Mouse (Mus musculus): ENCODE measurements around the gene Mcub. TPM values are rescaled to one million over a fixed set of nuclear protein-coding genes. Genes with fewer than 3 reads are reported as not detected.

Gene Mcub
- total and polyA plus RNA-seq, 3 experiments: 2.9 to 3.8 (median 3.7) TPM

- in situ Hi-C loops (cut with MboI; ENCODE audit: low pct_ligation_motif_present, low pct_unique_long_range_greater_than_20kb, low sequenced_read_pairs): loop anchor here (25.0 kb wide), 1 partner anchor 764 kb away; no protein-coding TSS in a partner anchor
- no peak overlapping the region for H3K4me2 ChIP-seq (ENCODE audit: insufficient read depth, low read depth, poor library complexity, severe bottlenecking)
- H3K4me3 ChIP-seq (replicated peaks in 1 of 3; ENCODE audit: low read depth in 2 of 3, low read length in 2 of 3, poor library complexity in 1 of 3): no peak overlapping the region
- dilution Hi-C loops (cut with MboI; ENCODE audit: extremely low pct_ligation_motif_present, extremely low pct_unique_long_range_greater_than_20kb, low sequenced_read_pairs): no loop called here
- TF ChIP-seq BHLHE40 (IDR thresholded peaks at IDR 0.05; ENCODE audit: low read depth, low read length) (no peak), IRF4 (IDR thresholded peaks at IDR 0.05; ENCODE audit: low read depth, low read length) (no peak), HCFC1 (IDR thresholded peaks at IDR 0.05; ENCODE audit: low read depth, low read length) (no peak), MXI1 (IDR thresholded peaks at IDR 0.05; ENCODE audit: low read depth, low read length) (no peak), MAFK (IDR thresholded peaks at IDR 0.05; ENCODE audit: insufficient replicate concordance, low read length) (no peak), RCOR1 (conservative IDR thresholded peaks at IDR 0.05; ENCODE audit: low read depth, low read length) (no peak), GABPA (IDR thresholded peaks at IDR 0.05; ENCODE audit: insufficient replicate concordance, low read depth, low read length) (no peak), CHD1 (IDR thresholded peaks at IDR 0.05; ENCODE audit: low read depth, low read length) (no peak), UBTF (IDR thresholded peaks at IDR 0.05; ENCODE audit: low read depth, low read length) (no peak), SMC3 (IDR thresholded peaks at IDR 0.05; ENCODE audit: low read depth, low read length) (no peak)
- H3K36me3 ChIP-seq (replicated peaks in 1 of 2; ENCODE audit: control insufficient read depth in 1 of 2, insufficient read depth in 1 of 2, low read length in 1 of 2): no peaks in the 10 kb centered on the region
- no peak for DNase-seq (ENCODE audit: extremely low read depth)
- H3K79me2 ChIP-seq (replicated peaks; ENCODE audit: control insufficient read depth, extremely low read depth, insufficient read depth, poor library complexity, severe bottlenecking): no peaks in the 10 kb centered on the region
- H3K4me1 ChIP-seq (ENCODE audit: control insufficient read depth in 1 of 2, insufficient read depth in 2 of 2): peaks cover 3 to 9% of the 10 kb centered on the region in 2 experiments
- no peak overlapping the region for H3K9ac ChIP-seq (ENCODE audit: insufficient read depth, low read depth)
- H3K27me3 ChIP-seq (replicated peaks): no peaks in the 10 kb centered on the region
- no peak overlapping the region for H3K27ac ChIP-seq (ENCODE audit: insufficient read depth, low read depth)
- H3K9me3 ChIP-seq (replicated peaks; ENCODE audit: low read length): no peaks in the 10 kb centered on the region
Observed at GRCm38 (mm10) chr3:129923581-129923980, 46.4 kb downstream of the Mcub start.

- peaks cover 2 to 15% of the 10 kb centered on the region in 2 experiments for H3K36me3 ChIP-seq (replicated peaks in 1 of 2; ENCODE audit: control insufficient read depth in 1 of 2, insufficient read depth in 1 of 2, low read length in 1 of 2)
Observed at GRCm38 (mm10) chr3:129918434-129918833, 51.6 kb downstream of the Mcub start.

GRCm38 (mm10) chr3:129917424-129917823, 52.6 kb downstream of the Mcub start:
- in situ Hi-C loops (cut with MboI; ENCODE audit: low pct_ligation_motif_present, low pct_unique_long_range_greater_than_20kb, low sequenced_read_pairs) (loop anchor here (5.0 to 25.0 kb wide), 2 partner anchors 155 to 770 kb away; no protein-coding TSS in a partner anchor), dilution Hi-C loops (cut with MboI; ENCODE audit: extremely low pct_ligation_motif_present, extremely low pct_unique_long_range_greater_than_20kb, low sequenced_read_pairs) (no loop called here)
- H3K79me2 ChIP-seq (replicated peaks; ENCODE audit: control insufficient read depth, extremely low read depth, insufficient read depth, poor library complexity, severe bottlenecking): no peaks in the 10 kb centered on the region
- H3K9me3 ChIP-seq (replicated peaks; ENCODE audit: low read length): no peaks in the 10 kb centered on the region
- no peak overlapping the region for H3K9ac ChIP-seq (ENCODE audit: insufficient read depth, low read depth)
- H3K4me2 ChIP-seq (ENCODE audit: insufficient read depth, low read depth, poor library complexity, severe bottlenecking): no peak overlapping the region
- no peak overlapping the region for H3K27ac ChIP-seq (ENCODE audit: insufficient read depth, low read depth)
- H3K4me1 ChIP-seq (ENCODE audit: control insufficient read depth in 1 of 2, insufficient read depth in 2 of 2): peaks cover 0 to 5% of the 10 kb centered on the region in 2 experiments; a peak in 2 of 4 replicates
- peaks cover 4 to 21% of the 10 kb centered on the region in 2 experiments for H3K36me3 ChIP-seq (replicated peaks in 1 of 2; ENCODE audit: control insufficient read depth in 1 of 2, insufficient read depth in 1 of 2, low read length in 1 of 2)
- no peak overlapping the region for H3K4me3 ChIP-seq (replicated peaks in 1 of 3; ENCODE audit: low read depth in 2 of 3, low read length in 2 of 3, poor library complexity in 1 of 3)
- DNase-seq (ENCODE audit: extremely low read depth): no peak
- H3K27me3 ChIP-seq (replicated peaks): no peaks in the 10 kb centered on the region
- no peak for TF ChIP-seq ZC3H11A (IDR thresholded peaks at IDR 0.05; ENCODE audit: low read depth, low read length)
- no peak for TF ChIP-seq UBTF (IDR thresholded peaks at IDR 0.05; ENCODE audit: low read depth, low read length)
- TF ChIP-seq MAFK (IDR thresholded peaks at IDR 0.05; ENCODE audit: insufficient replicate concordance, low read length): no peak
- no peak for TF ChIP-seq BHLHE40 (IDR thresholded peaks at IDR 0.05; ENCODE audit: low read depth, low read length)
- no peak for TF ChIP-seq SIN3A (IDR thresholded peaks at IDR 0.05; ENCODE audit: low read length)
- TF ChIP-seq POLR2AphosphoS2 (IDR thresholded peaks at IDR 0.05; ENCODE audit: low read depth, low read length): no peak
- no peak for TF ChIP-seq MYC (IDR thresholded peaks at IDR 0.05; ENCODE audit: low read depth, low read length)
- TF ChIP-seq ZNF384 (IDR thresholded peaks at IDR 0.05; ENCODE audit: low read depth, low read length): no peak
- TF ChIP-seq MEF2A (IDR thresholded peaks at IDR 0.05; ENCODE audit: borderline replicate concordance, low read depth, low read length): no peak
- TF ChIP-seq USF2 (conservative IDR thresholded peaks at IDR 0.05; ENCODE audit: low read depth, low read length): no peak
- TF ChIP-seq TBP (conservative IDR thresholded peaks at IDR 0.05; ENCODE audit: low read depth, low read length): no peak
- no peak for TF ChIP-seq GABPA (IDR thresholded peaks at IDR 0.05; ENCODE audit: insufficient replicate concordance, low read depth, low read length)
- no peak for TF ChIP-seq NRF1 (IDR thresholded peaks at IDR 0.05; ENCODE audit: low read depth, low read length)
- TF ChIP-seq E2F4 (IDR thresholded peaks at IDR 0.05; ENCODE audit: insufficient replicate concordance, low read depth, low read length): no peak
- TF ChIP-seq RAD21 (IDR thresholded peaks at IDR 0.05; ENCODE audit: low read depth, low read length): no peak
- TF ChIP-seq EP300 (IDR thresholded peaks at IDR 0.05; ENCODE audit: low read length): no peak
- no peak for TF ChIP-seq ZMIZ1 (IDR thresholded peaks at IDR 0.05; ENCODE audit: low read depth, low read length)

More at GRCm38 (mm10) chr3:129918434-129918833, 51.6 kb downstream of the Mcub start:
- no peak overlapping the region for H3K4me2 ChIP-seq (ENCODE audit: insufficient read depth, low read depth, poor library complexity, severe bottlenecking)
- H3K4me1 ChIP-seq (ENCODE audit: control insufficient read depth in 1 of 2, insufficient read depth in 2 of 2): peaks cover 0 to 5% of the 10 kb centered on the region in 2 experiments; a peak in 2 of 4 replicates
- no peaks in the 10 kb centered on the region for H3K9me3 ChIP-seq (replicated peaks; ENCODE audit: low read length)
- no peaks in the 10 kb centered on the region for H3K27me3 ChIP-seq (replicated peaks)
- peak; percentile 37 to 82 for TF ChIP-seq CTCF (conservative IDR thresholded peaks at IDR 0.05 in 1 of 2, IDR thresholded peaks at IDR 0.05 in 1 of 2; ENCODE audit: low read depth in 2 of 2, low read length in 2 of 2)
- no peak for TF ChIP-seq MEF2A (IDR thresholded peaks at IDR 0.05; ENCODE audit: borderline replicate concordance, low read depth, low read length)
- TF ChIP-seq SMC3 (IDR thresholded peaks at IDR 0.05; ENCODE audit: low read depth, low read length): peak; percentile 87
- peak; percentile 79 for TF ChIP-seq RAD21 (IDR thresholded peaks at IDR 0.05; ENCODE audit: low read depth, low read length)
- peak; percentile 35; the same call in 1 of the 2 replicates for TF ChIP-seq ZC3H11A (IDR thresholded peaks at IDR 0.05; ENCODE audit: low read depth, low read length)
- no peaks in the 10 kb centered on the region for H3K79me2 ChIP-seq (replicated peaks; ENCODE audit: control insufficient read depth, extremely low read depth, insufficient read depth, poor library complexity, severe bottlenecking)
- H3K27ac ChIP-seq (ENCODE audit: insufficient read depth, low read depth): no peak overlapping the region
- DNase-seq (ENCODE audit: extremely low read depth): peak; percentile 62
- no peak overlapping the region for H3K9ac ChIP-seq (ENCODE audit: insufficient read depth, low read depth)
- dilution Hi-C loops (cut with MboI; ENCODE audit: extremely low pct_ligation_motif_present, extremely low pct_unique_long_range_greater_than_20kb, low sequenced_read_pairs) (no loop called here), in situ Hi-C loops (cut with MboI; ENCODE audit: low pct_ligation_motif_present, low pct_unique_long_range_greater_than_20kb, low sequenced_read_pairs) (loop anchor here (5.0 to 25.0 kb wide), 2 partner anchors 154 to 769 kb away; no protein-coding TSS in a partner anchor)
- no peak overlapping the region for H3K4me3 ChIP-seq (replicated peaks in 1 of 3; ENCODE audit: low read depth in 2 of 3, low read length in 2 of 3, poor library complexity in 1 of 3)
